Mouse (Mus musculus): ENCODE data around the gene Mdm2. TPM values are rescaled to one million over a fixed set of nuclear protein-coding genes. Genes with fewer than 3 reads are reported as not detected.
A peak's percentile ranks its signal among the peaks of the same experiment; 100 is the strongest.

Gene Mdm2
- polyA plus RNA-seq, 1 experiment from 2014 or later = 47.7 TPM

DNA sequence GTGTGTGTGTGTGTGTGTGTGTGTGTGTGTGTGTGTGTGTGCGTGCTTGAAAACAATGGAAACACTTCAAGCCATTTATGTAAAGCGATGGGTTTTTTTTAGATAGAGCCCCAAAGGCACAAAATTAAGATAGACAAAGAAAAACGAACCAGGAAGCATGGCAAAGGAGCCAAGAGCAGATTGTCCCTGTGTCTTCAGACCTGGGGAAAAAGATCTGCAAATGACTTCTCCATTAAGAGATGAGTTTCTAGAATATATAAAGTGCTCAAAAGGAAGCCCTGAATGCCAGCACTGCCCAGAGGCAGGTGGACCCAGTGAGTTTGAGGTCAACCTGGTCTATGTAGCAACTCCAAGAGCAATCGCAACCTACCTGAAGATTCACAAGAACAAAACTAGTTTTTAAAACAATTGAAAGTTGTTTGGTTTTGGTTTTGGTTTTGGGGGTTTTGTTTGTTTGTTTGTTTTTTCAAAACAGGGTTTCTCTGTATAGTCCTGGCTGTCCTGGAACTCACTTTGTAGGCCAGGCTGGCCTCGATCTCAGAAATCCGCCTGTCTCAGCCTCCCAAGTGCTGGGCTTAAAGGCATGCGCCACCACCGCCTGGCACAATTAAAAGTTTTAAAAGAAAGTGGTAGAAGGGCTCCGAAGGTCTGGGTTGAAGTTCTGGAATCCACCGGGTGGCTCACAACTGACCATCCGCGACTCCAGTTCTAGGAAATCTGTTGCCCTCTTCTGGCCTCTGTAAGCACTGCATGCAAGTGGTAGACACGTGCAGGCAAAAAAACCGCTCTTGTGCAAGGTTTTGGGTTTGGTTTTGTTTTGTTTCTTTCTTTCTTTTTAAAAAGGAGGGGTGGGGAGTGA lies 28.3 kb downstream of the Mdm2 start:
- ATAC-seq (ENCODE audit: borderline replicate concordance, extremely low read depth, low FRiP score, low TSS enrichment) = no peak
- Histone ChIP-seq H3K36me3 (0 out of 2 replicates have a peak, but pooled peaks cover 3% of the 10 kb centered on the region), H3K4me3 (no peak overlapping the region), H3K4me1 (no peaks in the 10 kb centered on the region), H3K27me3 (no peaks in the 10 kb centered on the region), H3K9ac (no peak overlapping the region), H3K9me3 (no peaks in the 10 kb centered on the region), H3K27ac (no peak overlapping the region), H3K4me2 (no peak overlapping the region)
- 69% methylated on average over 14 of the region's 14 CpGs for WGBS

DNA sequence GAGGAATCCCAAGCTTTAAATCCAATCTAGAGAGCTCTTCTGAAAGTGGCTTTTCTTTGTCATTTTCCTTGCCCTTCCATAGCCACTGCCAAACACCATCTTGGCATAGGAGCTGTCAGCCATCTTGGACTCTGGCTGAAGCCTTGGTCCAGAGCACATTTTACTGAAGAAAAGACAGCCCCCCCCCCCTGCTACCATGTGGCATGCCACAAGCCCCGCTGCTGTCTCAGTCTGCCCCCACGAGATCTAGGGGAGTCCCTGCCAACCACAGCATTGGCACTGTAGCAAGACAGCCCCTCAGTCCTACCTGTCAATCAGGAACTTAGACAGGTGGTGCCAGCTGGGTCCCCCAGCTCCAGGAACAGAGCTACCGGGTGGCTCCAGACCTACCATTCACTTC lies 29.0 kb downstream of the Mdm2 start:
- ATAC-seq (ENCODE audit: borderline replicate concordance, extremely low read depth, low FRiP score, low TSS enrichment) = no peak
- 92% methylated on average over 3 of the region's 3 CpGs for WGBS

DNA sequence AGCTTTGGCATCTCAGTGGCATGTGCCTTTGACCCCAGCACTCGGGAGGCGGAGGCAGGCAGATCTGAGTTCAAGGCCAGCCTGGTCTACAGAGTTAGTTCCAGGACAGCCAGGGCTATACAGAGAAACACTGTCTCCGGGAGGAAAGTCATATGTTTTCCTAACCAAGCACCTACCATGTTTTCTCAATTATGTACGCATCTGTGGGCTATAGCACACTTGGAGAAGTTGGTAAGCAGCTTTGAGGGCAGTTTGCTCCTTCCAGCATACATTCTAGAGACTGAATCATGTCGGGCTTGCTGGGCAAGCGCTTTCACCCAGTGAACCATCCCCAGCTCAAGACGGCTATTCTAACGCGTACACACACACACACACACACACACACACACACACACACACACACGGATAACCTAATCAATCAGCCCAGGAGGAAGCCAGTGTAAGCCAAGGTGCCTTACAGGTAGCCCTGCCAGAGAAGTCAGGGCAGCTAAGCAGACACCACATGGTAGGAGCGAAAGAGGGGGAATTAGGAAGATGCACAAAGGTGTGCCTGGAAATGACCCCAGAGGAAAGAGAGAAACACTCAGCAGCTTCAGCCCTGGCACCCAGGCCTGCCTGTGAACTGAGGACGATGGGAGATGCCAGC lies 29.6 kb downstream of the Mdm2 start:
- H3K27me3 ChIP-seq = no peaks in the 10 kb centered on the region
- no peak overlapping the region for H3K27ac ChIP-seq
- ATAC-seq (ENCODE audit: borderline replicate concordance, extremely low read depth, low FRiP score, low TSS enrichment) = no peak
- no peaks in the 10 kb centered on the region for H3K9me3 ChIP-seq
- H3K4me3 ChIP-seq = no peak overlapping the region
- 0 out of 2 replicates have a peak, but pooled peaks cover 3% of the 10 kb centered on the region for H3K36me3 ChIP-seq
- 79% methylated on average over 12 of the region's 12 CpGs for WGBS
- no peak overlapping the region for H3K4me2 ChIP-seq
- H3K9ac ChIP-seq = no peak overlapping the region
- H3K4me1 ChIP-seq = peaks cover 9% of the 10 kb centered on the region

More for the DNA sequence above, 29.0 kb downstream of the Mdm2 start:
- Histone ChIP-seq H3K9me3 (no peaks in the 10 kb centered on the region), H3K27me3 (no peaks in the 10 kb centered on the region), H3K4me3 (no peak overlapping the region), H3K9ac (no peak overlapping the region), H3K4me1 (peaks cover 4% of the 10 kb centered on the region), H3K27ac (no peak overlapping the region), H3K36me3 (0 out of 2 replicates have a peak, but pooled peaks cover 3% of the 10 kb centered on the region), H3K4me2 (no peak overlapping the region)

DNA sequence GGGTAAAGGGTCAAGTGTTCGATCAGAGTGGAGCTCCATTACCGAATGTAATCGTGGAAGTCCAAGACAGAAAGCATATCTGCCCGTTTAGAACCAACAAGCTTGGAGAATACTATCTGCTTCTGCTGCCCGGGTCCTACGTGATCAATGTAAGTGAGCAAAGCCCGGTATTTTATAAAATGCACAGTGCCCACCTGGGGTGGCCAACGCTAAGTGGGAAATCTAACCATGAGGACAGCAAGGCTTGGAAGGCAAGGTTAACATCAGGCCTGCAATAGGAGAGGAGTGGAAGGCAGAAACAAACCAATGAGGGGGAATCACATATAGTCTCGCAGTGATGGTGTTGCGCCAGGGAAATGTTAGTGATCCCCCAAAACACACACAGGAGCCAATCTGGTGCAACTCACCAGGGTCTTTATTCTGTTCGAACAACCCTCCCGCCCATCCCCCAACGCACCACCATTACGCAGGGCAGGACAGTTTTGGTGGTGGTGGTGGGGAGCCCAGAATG lies 30.5 kb downstream of the Mdm2 start:
- Histone ChIP-seq H3K4me2 (no peak overlapping the region), H3K27me3 (no peaks in the 10 kb centered on the region), H3K27ac (no peak overlapping the region), H3K4me1 (peaks cover 18% of the 10 kb centered on the region), H3K9ac (no peak overlapping the region), H3K36me3 (0 out of 2 replicates have a peak, but pooled peaks cover 3% of the 10 kb centered on the region), H3K9me3 (no peaks in the 10 kb centered on the region), H3K4me3 (no peak overlapping the region)
- no peak for ATAC-seq (ENCODE audit: borderline replicate concordance, extremely low read depth, low FRiP score, low TSS enrichment)
- WGBS = 92% methylated on average over 14 of the region's 14 CpGs

DNA sequence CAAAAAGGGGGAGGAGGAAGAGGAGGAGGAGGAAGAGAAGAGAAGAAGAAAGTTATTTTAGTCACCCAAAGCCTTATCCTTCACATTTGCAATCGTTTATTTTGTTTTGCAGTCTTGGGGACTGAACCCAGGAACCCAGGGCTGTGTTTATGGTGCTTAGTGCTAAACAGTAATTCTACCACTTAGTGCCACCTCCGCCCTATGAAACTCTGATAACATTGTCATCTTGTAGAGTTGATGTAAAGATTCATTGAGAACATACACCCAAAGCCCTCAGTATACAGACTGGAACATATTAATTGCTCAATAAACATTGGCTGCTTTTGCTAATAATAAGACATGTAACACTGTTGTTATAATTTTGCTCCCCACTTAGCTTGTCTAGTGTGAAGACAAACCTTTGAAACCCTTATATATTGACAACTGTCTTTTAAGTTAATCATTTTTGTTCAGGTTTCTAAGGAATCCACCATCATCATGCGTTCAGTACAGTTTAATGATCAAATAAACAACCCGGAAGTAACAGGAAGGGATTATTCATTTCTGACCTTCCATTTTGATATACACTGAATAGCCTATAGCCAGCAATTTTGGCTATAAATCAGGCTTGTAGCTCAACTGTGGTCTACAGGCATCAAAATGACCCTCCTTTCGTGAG lies 31.4 kb downstream of the Mdm2 start:
- no peak for ATAC-seq (ENCODE audit: borderline replicate concordance, extremely low read depth, low FRiP score, low TSS enrichment)
- H3K27ac ChIP-seq = no peak overlapping the region
- H3K27me3 ChIP-seq = no peaks in the 10 kb centered on the region
- H3K36me3 ChIP-seq = 0 out of 2 replicates have a peak, but pooled peaks cover 3% of the 10 kb centered on the region
- no peak overlapping the region for H3K9ac ChIP-seq
- 76% methylated on average over 5 of the region's 5 CpGs for WGBS
- H3K4me3 ChIP-seq = no peak overlapping the region
- H3K4me1 ChIP-seq = peaks cover 18% of the 10 kb centered on the region
- no peaks in the 10 kb centered on the region for H3K9me3 ChIP-seq
- H3K4me2 ChIP-seq = no peak overlapping the region

DNA sequence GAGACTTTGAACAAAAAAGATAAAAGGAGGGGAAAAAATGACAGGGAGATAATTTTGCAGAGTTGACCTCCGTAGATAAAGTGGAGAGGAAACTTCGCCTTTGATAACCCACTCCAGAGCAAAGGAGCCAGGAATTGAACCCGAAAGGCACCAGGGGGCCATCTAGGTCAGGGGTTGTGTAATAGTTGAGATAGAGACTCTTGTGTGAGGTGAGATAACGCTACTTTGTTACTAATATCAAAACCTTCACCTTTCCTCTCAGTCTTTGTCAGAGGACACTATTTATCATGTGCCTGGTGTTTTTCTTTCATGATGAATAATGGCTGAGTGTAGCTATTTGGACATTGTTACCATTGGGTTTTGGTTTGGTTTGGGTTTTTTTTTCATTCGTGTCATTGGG lies 32.2 kb downstream of the Mdm2 start:
- Histone ChIP-seq H3K27me3 (no peaks in the 10 kb centered on the region), H3K36me3 (no peaks in the 10 kb centered on the region), H3K9me3 (no peaks in the 10 kb centered on the region), H3K4me2 (no peak overlapping the region), H3K4me1 (peaks cover 18% of the 10 kb centered on the region), H3K9ac (no peak overlapping the region), H3K27ac (no peak overlapping the region), H3K4me3 (no peak overlapping the region)
- 51% methylated on average over 5 of the region's 5 CpGs for WGBS
- ATAC-seq (ENCODE audit: borderline replicate concordance, extremely low read depth, low FRiP score, low TSS enrichment) = no peak

DNA sequence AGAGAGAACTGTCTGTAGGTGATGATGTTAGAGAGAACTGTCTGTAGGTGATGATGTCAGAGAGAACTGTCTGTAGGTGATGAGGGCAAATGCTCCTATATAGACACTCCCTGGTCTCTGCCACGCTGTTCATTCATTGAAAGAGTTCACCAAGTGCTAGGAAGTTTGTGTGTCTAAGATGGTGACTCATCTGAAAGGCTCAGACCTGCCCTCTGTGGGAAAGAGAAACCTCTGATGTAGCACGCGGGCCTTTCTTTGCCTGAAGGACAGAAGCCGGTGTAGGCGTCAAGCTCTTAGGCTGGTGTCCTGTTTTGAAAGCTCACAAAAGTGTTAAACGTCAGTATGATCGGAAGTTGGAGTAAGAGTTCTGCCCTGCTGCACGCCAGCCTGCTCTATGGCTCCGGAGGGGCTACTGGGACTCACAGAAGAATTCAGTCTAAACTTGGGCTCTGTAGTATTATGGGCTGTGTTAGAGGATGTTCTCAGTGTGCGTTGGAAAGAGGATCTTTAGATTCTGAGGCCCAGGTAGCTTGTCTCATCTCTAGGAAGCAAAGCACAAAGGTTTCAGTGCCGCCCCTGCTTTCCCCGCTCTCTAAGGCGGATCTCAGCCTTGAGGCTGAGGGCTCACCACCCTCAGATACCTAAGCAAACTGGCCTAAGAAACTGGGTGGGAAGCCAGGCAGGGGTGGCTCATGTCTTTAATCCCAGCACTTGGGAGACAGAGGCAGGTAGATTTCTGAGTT lies 32.9 kb downstream of the Mdm2 start:
- no peaks in the 10 kb centered on the region for H3K27me3 ChIP-seq
- ATAC-seq (ENCODE audit: borderline replicate concordance, extremely low read depth, low FRiP score, low TSS enrichment) = no peak
- WGBS = 71% methylated on average over 13 of the region's 13 CpGs
- no peaks in the 10 kb centered on the region for H3K9me3 ChIP-seq
- H3K36me3 ChIP-seq = no peaks in the 10 kb centered on the region
- H3K4me3 ChIP-seq = no peak overlapping the region
- no peak overlapping the region for H3K4me2 ChIP-seq
- H3K9ac ChIP-seq = no peak overlapping the region
- peaks cover 21% of the 10 kb centered on the region for H3K4me1 ChIP-seq
- H3K27ac ChIP-seq = no peak overlapping the region

DNA sequence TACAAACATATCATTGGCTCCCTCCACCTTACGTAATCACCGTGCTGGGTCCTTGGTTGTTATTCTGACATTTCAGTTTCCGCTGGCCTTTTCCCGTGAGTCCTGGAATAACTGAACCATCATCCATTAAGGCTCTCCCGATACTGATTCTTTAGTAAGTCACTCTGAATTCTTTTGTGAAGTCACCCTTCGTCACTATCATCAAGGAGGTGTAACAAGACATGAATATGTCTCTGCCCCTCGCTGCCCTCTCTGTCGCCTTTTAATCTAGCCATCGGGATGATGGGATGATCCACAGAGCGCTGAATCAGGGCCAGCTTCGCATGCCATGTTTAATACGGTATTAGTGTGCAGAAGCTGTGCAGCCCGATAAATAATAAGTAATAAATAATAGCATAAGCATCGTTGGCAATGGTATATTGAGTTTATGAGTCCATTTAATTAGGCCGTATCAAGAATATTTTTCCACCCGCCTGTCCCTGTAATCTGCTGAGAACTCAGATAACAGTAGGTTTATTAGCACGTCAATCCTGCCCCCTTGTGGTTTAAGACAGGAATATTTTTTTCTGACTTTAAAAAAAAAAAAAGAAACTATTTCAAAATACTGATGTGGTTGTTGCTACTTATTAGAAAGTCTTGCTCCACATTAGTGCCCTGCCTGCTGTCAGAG lies 33.8 kb downstream of the Mdm2 start:
- Histone ChIP-seq H3K4me1 (peaks cover 25% of the 10 kb centered on the region), H3K27me3 (no peaks in the 10 kb centered on the region), H3K4me3 (peak overlapping the region; percentile 9; the same call in 1 of the 2 replicates), H3K27ac (no peak overlapping the region), H3K9ac (no peak overlapping the region), H3K9me3 (no peaks in the 10 kb centered on the region), H3K36me3 (no peaks in the 10 kb centered on the region), H3K4me2 (peak overlapping the region; percentile 44)
- no peak for ATAC-seq (ENCODE audit: borderline replicate concordance, extremely low read depth, low FRiP score, low TSS enrichment)
- WGBS = 40% methylated on average over 17 of the region's 17 CpGs

DNA sequence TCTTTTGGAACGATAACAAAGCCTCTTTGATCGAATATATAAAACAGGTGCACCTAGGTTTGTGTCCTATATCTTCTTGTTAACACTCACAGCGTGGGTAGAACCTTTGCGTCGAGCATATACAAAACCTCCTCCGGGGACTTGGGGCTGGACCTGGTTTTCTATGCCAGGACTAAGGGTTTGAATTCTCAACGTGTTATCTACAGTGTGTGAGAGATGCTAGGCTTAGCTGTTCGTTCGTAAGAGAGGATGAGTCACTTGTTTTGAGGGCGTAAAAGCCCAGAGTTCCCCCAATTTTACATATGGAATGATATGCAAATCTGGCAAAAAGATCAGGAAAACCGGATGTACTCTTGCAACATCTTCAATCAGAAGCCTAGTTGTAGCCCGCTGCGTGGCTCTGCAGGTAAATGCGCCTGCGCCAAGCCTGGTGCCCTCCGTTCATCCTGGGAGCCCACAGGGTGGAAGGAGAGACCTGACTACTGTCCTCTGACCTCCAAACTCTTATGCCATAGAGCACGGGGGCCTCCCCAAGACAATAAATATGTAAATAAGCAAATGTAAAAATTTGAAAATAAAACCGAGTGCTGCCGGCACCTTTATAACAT lies 34.4 kb downstream of the Mdm2 start:
- H3K4me2 ChIP-seq = peak overlapping the region; percentile 44
- H3K36me3 ChIP-seq = no peaks in the 10 kb centered on the region
- no peak for ATAC-seq (ENCODE audit: borderline replicate concordance, extremely low read depth, low FRiP score, low TSS enrichment)
- H3K27ac ChIP-seq = no peak overlapping the region
- H3K4me3 ChIP-seq = peak overlapping the region; percentile 9; the same call in 1 of the 2 replicates
- H3K9me3 ChIP-seq = no peaks in the 10 kb centered on the region
- peaks cover 25% of the 10 kb centered on the region for H3K4me1 ChIP-seq
- WGBS = 43% methylated on average over 19 of the region's 19 CpGs
- no peaks in the 10 kb centered on the region for H3K27me3 ChIP-seq
- H3K9ac ChIP-seq = no peak overlapping the region

DNA sequence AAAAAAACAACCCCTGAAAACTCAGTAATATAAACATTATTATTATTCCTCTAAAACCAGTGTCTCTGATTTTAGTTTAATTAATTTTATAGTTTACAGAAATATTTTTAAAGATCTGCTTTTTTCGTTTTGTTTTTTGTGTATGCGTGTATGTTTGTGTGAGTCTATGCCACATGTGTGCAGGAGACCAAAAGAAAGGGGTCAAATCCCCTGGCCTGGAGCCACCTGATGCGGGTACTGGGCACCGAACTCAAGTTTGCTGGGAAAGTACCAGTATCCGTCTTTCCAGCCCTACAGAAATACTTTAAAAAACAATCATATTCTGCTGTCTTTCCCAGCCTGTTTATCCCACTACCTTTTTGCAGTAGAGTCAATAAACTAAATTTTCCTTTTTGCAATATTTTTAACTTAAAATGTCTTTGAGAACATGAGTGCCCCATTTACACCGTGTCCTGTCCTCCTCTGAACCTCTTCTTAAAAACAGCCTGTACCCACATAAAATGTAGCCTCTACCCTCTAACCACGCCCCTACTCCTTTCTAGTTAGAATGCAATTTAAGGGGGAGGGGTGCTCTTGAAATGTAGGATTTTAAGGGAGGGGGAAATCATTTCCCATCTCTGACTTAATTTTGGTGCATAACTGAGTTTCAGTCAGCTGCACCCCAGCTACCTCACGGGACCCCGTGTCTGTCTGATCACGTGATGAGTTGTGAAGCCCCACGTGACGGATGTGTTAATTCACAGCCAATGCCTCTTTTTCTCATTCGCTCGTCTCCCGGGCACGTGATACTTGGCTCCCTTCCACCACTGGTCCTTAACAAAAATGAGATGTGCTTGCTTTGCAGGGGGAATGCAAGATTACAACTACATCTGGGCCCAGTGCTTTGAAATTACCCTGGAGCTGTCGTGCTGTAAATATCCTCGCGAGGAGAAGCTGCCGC lies 35.2 kb downstream of the Mdm2 start:
- ATAC-seq (ENCODE audit: borderline replicate concordance, extremely low read depth, low FRiP score, low TSS enrichment) = no peak
- H3K9ac ChIP-seq = no peak overlapping the region
- no peaks in the 10 kb centered on the region for H3K27me3 ChIP-seq
- H3K4me2 ChIP-seq = peak overlapping the region; percentile 44
- no peak overlapping the region for H3K27ac ChIP-seq
- H3K4me3 ChIP-seq = peak overlapping the region; percentile 9; the same call in 1 of the 2 replicates
- no peaks in the 10 kb centered on the region for H3K36me3 ChIP-seq
- WGBS = 40% methylated on average over 20 of the region's 20 CpGs
- no peaks in the 10 kb centered on the region for H3K9me3 ChIP-seq
- H3K4me1 ChIP-seq = peaks cover 25% of the 10 kb centered on the region
